Mouse (Mus musculus) olfactory bulb, adult 2 months (tissue): Measurements from ENCODE around the gene Tbc1d2.

ENCODE experiments used
- CTCF ChIP-seq: fragments of 200-500 bp; IDR thresholded peaks from 2 replicates; pipeline ENCODE4 v1.5.1; 2012; ENCODE audit warnings: low read depth, mild to moderate bottlenecking, low read length, moderate library complexity; ENCODE audit not compliant: insufficient read depth
- POLR2A ChIP-seq: fragments of 200-500 bp; IDR thresholded peaks from 2 replicates; pipeline ENCODE4 v1.6.1; 2012; ENCODE audit warnings: mild to moderate bottlenecking, low read depth, low read length, moderate library complexity; ENCODE audit not compliant: insufficient read depth

DNA sequence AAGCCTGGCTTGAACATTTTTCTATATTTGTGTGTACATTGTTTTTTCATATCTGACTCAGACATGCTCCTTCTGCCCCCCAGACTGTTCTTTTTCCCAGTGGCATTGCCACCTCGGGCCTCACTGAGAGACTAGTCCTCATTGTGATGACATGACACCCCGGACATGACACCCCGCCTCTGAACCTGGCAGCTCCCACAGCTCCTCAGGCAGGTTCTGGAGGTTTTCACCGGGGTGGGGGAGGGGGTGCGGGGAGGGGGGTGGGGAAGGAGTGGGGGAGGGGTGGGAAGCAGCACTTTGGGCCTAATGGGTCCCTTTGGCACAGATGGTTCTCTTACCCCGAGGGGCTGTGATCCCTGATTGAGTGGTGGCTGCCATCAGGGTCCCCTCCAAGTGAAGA, 56.5 kb downstream of the Tbc1d2 start:
- TF ChIP-seq POLR2A = no peak
- no peak for TF ChIP-seq CTCF
